Mouse (Mus musculus): ENCODE measurements at regions not wholly inside any gene's neighbourhood (a gene's known extent, or its start where the extent isn't known, plus 50 kb on each side); places are given as distances from the start of the nearest gene placed in this dataset.

DNA sequence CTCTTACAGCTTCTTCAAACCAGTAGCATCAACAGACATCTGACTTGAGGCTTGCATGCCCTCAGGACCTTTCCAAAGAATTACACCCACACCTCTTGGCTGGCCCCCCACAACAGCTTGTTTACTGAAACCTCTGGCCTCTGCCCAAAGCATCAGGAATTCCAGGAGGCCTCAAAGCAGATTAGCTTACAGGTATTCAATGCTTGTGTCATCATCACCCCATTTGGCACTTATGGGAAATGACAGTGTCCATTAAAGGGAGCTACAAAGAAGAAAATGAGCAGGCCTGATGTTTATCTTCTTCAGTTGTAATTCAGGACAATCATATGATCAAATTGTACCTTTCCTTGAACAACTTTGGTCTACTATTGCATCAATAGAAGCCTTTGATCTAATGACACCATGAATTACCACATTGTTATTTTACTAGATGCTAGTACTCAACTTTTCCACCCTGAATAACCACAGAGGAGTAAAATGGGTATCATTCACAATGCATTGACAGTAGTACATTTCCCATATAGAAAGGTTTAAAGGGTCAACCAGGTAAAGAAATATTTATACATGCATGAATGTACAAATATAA, 147.1 kb upstream of the Ahr start:
- in situ Hi-C loops (cut with MboI; ENCODE audit: low sequenced_read_pairs in 2 of 2, unreplicated experiment in 2 of 2): no loop called here

DNA sequence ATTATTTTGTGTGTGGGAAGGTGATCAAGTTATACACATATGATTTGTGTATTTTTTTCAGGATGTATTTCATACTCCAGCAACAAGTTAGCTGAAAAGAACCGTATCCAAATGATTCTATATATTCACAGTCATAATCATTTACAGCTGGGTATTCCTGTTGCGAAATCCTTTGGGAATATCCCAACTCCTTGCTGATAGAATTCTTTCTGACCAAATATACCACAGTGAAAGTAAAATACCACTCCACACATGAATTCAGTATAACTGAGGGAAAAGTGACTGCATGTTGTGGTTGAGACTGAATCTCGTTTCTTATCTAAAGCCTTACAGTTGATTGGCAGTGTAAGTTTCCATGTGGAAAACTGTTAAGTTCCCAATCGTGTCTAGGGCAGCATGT, 145.1 kb upstream of the Ahr start:
- TF ChIP-seq ZC3H11A (IDR thresholded peaks at IDR 0.05; ENCODE audit: borderline replicate concordance, low read depth, low read length): no peak
- TF ChIP-seq CHD2 (IDR thresholded peaks at IDR 0.05; ENCODE audit: low read depth, low read length): no peak
- TF ChIP-seq MAFK (IDR thresholded peaks at IDR 0.05; ENCODE audit: insufficient read depth, low read depth, low read length): no peak
- no peak for TF ChIP-seq ZNF384 (IDR thresholded peaks at IDR 0.05; ENCODE audit: low read depth, low read length)
- no peak for TF ChIP-seq HCFC1 (IDR thresholded peaks at IDR 0.05; ENCODE audit: borderline replicate concordance, insufficient read depth, low read length)
- Histone ChIP-seq H3K9ac (ENCODE audit: insufficient read depth, low read depth, low read length, poor library complexity, severe bottlenecking) (no peak overlapping the region), H3K27ac (ENCODE audit: insufficient read depth, low read depth, low read length, poor library complexity, severe bottlenecking) (no peak overlapping the region), H3K9me3 (ENCODE audit: control insufficient read depth, insufficient read depth, low read depth, low read length) (no peaks in the 10 kb centered on the region), H3K4me3 (ENCODE audit: insufficient read depth in 1 of 2, low read depth in 1 of 2, low read length in 2 of 2, poor library complexity in 1 of 2, severe bottlenecking in 1 of 2) (no peak overlapping the region), H3K4me1 (ENCODE audit: control insufficient read depth in 2 of 2, insufficient read depth in 2 of 2, low read length in 2 of 2, poor library complexity in 1 of 2) (no peaks in the 10 kb centered on the region), H3K36me3 (ENCODE audit: control insufficient read depth, insufficient read depth, low read length, poor library complexity, severe bottlenecking) (no peaks in the 10 kb centered on the region)
- in situ Hi-C loops (cut with MboI; ENCODE audit: low sequenced_read_pairs in 2 of 2, unreplicated experiment in 2 of 2): loop anchor here in 1 of 2 experiments (10.0 kb wide), 2 partner anchors 65 to 145 kb away; partner anchors contain the start of gene Ahr
- DNase-seq (ENCODE audit: low read depth, low spot score): no peak

More for the DNA sequence above, 147.1 kb upstream of the Ahr start:
- H3K4me3 ChIP-seq (ENCODE audit: insufficient read depth in 1 of 2, low read depth in 1 of 2, low read length in 2 of 2, poor library complexity in 1 of 2, severe bottlenecking in 1 of 2): no peak overlapping the region
- H3K4me1 ChIP-seq (ENCODE audit: control insufficient read depth in 2 of 2, insufficient read depth in 2 of 2, low read length in 2 of 2, poor library complexity in 1 of 2): no peaks in the 10 kb centered on the region
- DNase-seq (ENCODE audit: low read depth, low spot score): no peak
- H3K36me3 ChIP-seq (ENCODE audit: control insufficient read depth, insufficient read depth, low read length, poor library complexity, severe bottlenecking): no peaks in the 10 kb centered on the region
- H3K9me3 ChIP-seq (ENCODE audit: control insufficient read depth, insufficient read depth, low read depth, low read length): no peaks in the 10 kb centered on the region
- H3K27ac ChIP-seq (ENCODE audit: insufficient read depth, low read depth, low read length, poor library complexity, severe bottlenecking): no peak overlapping the region
- H3K9ac ChIP-seq (ENCODE audit: insufficient read depth, low read depth, low read length, poor library complexity, severe bottlenecking): no peak overlapping the region
- TF ChIP-seq CHD2 (IDR thresholded peaks at IDR 0.05; ENCODE audit: low read depth, low read length) (no peak), MAFK (IDR thresholded peaks at IDR 0.05; ENCODE audit: insufficient read depth, low read depth, low read length) (no peak), ZNF384 (IDR thresholded peaks at IDR 0.05; ENCODE audit: low read depth, low read length) (no peak), ZC3H11A (IDR thresholded peaks at IDR 0.05; ENCODE audit: borderline replicate concordance, low read depth, low read length) (no peak), HCFC1 (IDR thresholded peaks at IDR 0.05; ENCODE audit: borderline replicate concordance, insufficient read depth, low read length) (no peak)

DNA sequence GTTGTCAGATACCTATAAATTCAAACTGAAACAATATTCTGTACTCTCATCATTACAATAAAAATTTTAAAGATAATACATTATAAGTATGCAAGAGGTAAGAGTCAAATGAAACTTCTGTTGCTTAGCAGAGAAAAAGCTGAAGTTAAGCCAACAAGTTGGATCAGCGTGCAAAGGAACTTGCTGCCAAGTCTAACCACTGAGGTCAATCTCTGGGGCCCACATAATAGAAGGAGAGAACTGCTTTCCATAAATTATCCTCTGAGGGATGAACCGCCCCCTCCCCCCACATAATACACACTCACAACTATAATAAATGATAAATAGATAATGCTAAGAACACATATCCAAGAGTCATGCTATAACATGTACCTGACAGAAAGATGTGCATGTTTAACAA, 144.2 kb upstream of the Ahr start:
- in situ Hi-C loops (cut with MboI; ENCODE audit: low sequenced_read_pairs in 2 of 2, unreplicated experiment in 2 of 2): loop anchor here in 1 of 2 experiments (10.0 kb wide), 2 partner anchors 64 to 144 kb away; partner anchors contain the start of gene Ahr
- Histone ChIP-seq H3K9me3 (ENCODE audit: control insufficient read depth, insufficient read depth, low read depth, low read length) (no peaks in the 10 kb centered on the region), H3K4me3 (ENCODE audit: insufficient read depth in 1 of 2, low read depth in 1 of 2, low read length in 2 of 2, poor library complexity in 1 of 2, severe bottlenecking in 1 of 2) (no peak overlapping the region), H3K9ac (ENCODE audit: insufficient read depth, low read depth, low read length, poor library complexity, severe bottlenecking) (no peak overlapping the region), H3K4me1 (ENCODE audit: control insufficient read depth in 2 of 2, insufficient read depth in 2 of 2, low read length in 2 of 2, poor library complexity in 1 of 2) (no peaks in the 10 kb centered on the region), H3K36me3 (ENCODE audit: control insufficient read depth, insufficient read depth, low read length, poor library complexity, severe bottlenecking) (no peaks in the 10 kb centered on the region), H3K27ac (ENCODE audit: insufficient read depth, low read depth, low read length, poor library complexity, severe bottlenecking) (no peak overlapping the region)
- DNase-seq (ENCODE audit: low read depth, low spot score): no peak
- TF ChIP-seq ZC3H11A (IDR thresholded peaks at IDR 0.05; ENCODE audit: borderline replicate concordance, low read depth, low read length): no peak

DNA sequence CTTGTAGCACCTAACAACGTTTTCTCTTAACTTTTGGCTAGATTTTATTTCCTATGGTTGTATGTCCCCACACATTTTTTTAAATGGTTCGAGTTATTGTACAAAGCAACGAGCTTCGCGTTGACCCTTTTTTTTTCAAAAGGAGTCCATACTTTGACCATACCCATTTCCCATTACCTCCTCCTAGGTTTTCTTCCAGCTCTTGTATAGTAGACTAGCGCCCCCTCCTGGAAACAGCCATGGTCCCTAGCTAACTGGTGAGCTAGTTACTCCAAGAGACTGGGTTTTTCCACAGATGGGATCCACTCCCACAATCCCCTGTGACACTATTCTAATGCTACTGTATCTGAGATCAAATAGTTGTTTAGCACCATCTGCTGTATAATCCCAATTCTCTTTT, 139.6 kb upstream of the Ahr start:
- TF ChIP-seq MAFK (IDR thresholded peaks at IDR 0.05; ENCODE audit: insufficient read depth, low read depth, low read length): no peak
- peak; percentile 72 for TF ChIP-seq ZC3H11A (IDR thresholded peaks at IDR 0.05; ENCODE audit: borderline replicate concordance, low read depth, low read length)
- Histone ChIP-seq H3K9ac (ENCODE audit: insufficient read depth, low read depth, low read length, poor library complexity, severe bottlenecking) (no peak overlapping the region), H3K4me1 (ENCODE audit: control insufficient read depth in 2 of 2, insufficient read depth in 2 of 2, low read length in 2 of 2, poor library complexity in 1 of 2) (no peaks in the 10 kb centered on the region), H3K9me3 (ENCODE audit: control insufficient read depth, insufficient read depth, low read depth, low read length) (no peaks in the 10 kb centered on the region), H3K36me3 (ENCODE audit: control insufficient read depth, insufficient read depth, low read length, poor library complexity, severe bottlenecking) (no peaks in the 10 kb centered on the region), H3K4me3 (ENCODE audit: insufficient read depth in 1 of 2, low read depth in 1 of 2, low read length in 2 of 2, poor library complexity in 1 of 2, severe bottlenecking in 1 of 2) (no peak overlapping the region), H3K27ac (ENCODE audit: insufficient read depth, low read depth, low read length, poor library complexity, severe bottlenecking) (no peak overlapping the region)
- peak; percentile 59 for DNase-seq (ENCODE audit: low read depth, low spot score)
- in situ Hi-C loops (cut with MboI; ENCODE audit: low sequenced_read_pairs in 2 of 2, unreplicated experiment in 2 of 2): loop anchor here in 1 of 2 experiments (10.0 kb wide), 2 partner anchors 60 to 140 kb away; partner anchors contain the start of gene Ahr

DNA sequence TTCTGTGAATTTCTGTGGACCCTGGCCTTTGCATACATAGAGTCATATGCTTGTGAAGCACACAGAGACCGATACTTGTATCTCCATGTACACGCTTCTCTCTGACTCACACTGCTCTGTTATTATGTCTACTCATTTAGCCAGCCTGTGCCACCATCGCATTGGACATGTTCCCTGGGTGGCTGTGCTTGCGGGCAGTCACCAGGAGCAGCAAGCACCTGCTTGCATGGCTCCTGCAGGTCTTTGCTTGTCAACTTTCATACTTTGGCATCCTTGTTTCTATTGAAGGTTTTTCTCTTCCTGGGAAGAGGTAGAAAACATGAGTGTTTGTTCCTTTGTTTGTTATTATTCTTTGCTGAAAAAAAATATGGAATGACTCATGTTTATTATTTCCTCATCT, 136.1 kb upstream of the Ahr start:
- Histone ChIP-seq H3K4me1 (ENCODE audit: control insufficient read depth in 2 of 2, insufficient read depth in 2 of 2, low read length in 2 of 2, poor library complexity in 1 of 2) (no peaks in the 10 kb centered on the region), H3K9me3 (ENCODE audit: control insufficient read depth, insufficient read depth, low read depth, low read length) (no peaks in the 10 kb centered on the region), H3K9ac (ENCODE audit: insufficient read depth, low read depth, low read length, poor library complexity, severe bottlenecking) (no peak overlapping the region), H3K4me3 (ENCODE audit: insufficient read depth in 1 of 2, low read depth in 1 of 2, low read length in 2 of 2, poor library complexity in 1 of 2, severe bottlenecking in 1 of 2) (no peak overlapping the region), H3K27ac (ENCODE audit: insufficient read depth, low read depth, low read length, poor library complexity, severe bottlenecking) (no peak overlapping the region), H3K36me3 (ENCODE audit: control insufficient read depth, insufficient read depth, low read length, poor library complexity, severe bottlenecking) (no peaks in the 10 kb centered on the region)
- no peak for TF ChIP-seq MAFK (IDR thresholded peaks at IDR 0.05; ENCODE audit: insufficient read depth, low read depth, low read length)
- no peak for TF ChIP-seq CHD2 (IDR thresholded peaks at IDR 0.05; ENCODE audit: low read depth, low read length)
- no peak for DNase-seq (ENCODE audit: low read depth, low spot score)
- in situ Hi-C loops (cut with MboI; ENCODE audit: low sequenced_read_pairs in 2 of 2, unreplicated experiment in 2 of 2): loop anchor here in 1 of 2 experiments (10.0 kb wide), 2 partner anchors 56 to 136 kb away; partner anchors contain the start of gene Ahr

Data from ES-E14 (cell line).